Mouse (Mus musculus): ENCODE data around the gene Rgs10. TPM values are rescaled to one million over a fixed set of nuclear protein-coding genes. Genes with fewer than 3 reads are reported as not detected.

Gene Rgs10
- polyA plus RNA-seq, 1 experiment from 2014 or later, result 32.6 TPM

- Histone ChIP-seq H3K36me3 (ENCODE audit: control insufficient read depth, insufficient read depth, low read length) (no peaks in the 10 kb centered on the region), H3K27me3 (ENCODE audit: control insufficient read depth, insufficient read depth, low read length) (no peaks in the 10 kb centered on the region), H3K9me3 (ENCODE audit: control insufficient read depth, low read depth, low read length) (no peaks in the 10 kb centered on the region), H3K4me2 (replicated peaks; ENCODE audit: low read depth, low read length) (no peak overlapping the region), H3K4me3 (ENCODE audit: low read depth, low read length) (no peak overlapping the region), H3K27ac (ENCODE audit: low read length) (no peak overlapping the region), H3K4me1 (ENCODE audit: control insufficient read depth, insufficient read depth, low read length) (0 out of 2 replicates have a peak, but pooled peaks cover 3% of the 10 kb centered on the region), H3K9ac (replicated peaks; ENCODE audit: low read depth, low read length) (no peak overlapping the region)
- no peak for ATAC-seq (ENCODE audit: insufficient number of reproducible peaks, insufficient read depth, low FRiP score, low read depth)
- 60% methylated on average over 8 of the region's 8 CpGs for WGBS
Observed at GRCm38 (mm10) chr7:128402577-128402976, 16.0 kb downstream of the Rgs10 start.

GRCm38 (mm10) chr7:128398664-128399063 is 19.9 kb downstream of the Rgs10 start:
- H3K9me3 ChIP-seq (ENCODE audit: control insufficient read depth, low read depth, low read length), result no peaks in the 10 kb centered on the region
- no peak overlapping the region for H3K4me3 ChIP-seq (ENCODE audit: low read depth, low read length)
- 65% methylated on average over 4 of the region's 4 CpGs for WGBS
- 0 out of 2 replicates have a peak, but pooled peaks cover 1% of the 10 kb centered on the region for H3K4me1 ChIP-seq (ENCODE audit: control insufficient read depth, insufficient read depth, low read length)
- no peak for ATAC-seq (ENCODE audit: insufficient number of reproducible peaks, insufficient read depth, low FRiP score, low read depth)
- H3K27ac ChIP-seq (ENCODE audit: low read length), result no peak overlapping the region
- no peak overlapping the region for H3K4me2 ChIP-seq (replicated peaks; ENCODE audit: low read depth, low read length)
- H3K9ac ChIP-seq (replicated peaks; ENCODE audit: low read depth, low read length), result no peak overlapping the region
- no peaks in the 10 kb centered on the region for H3K27me3 ChIP-seq (ENCODE audit: control insufficient read depth, insufficient read depth, low read length)
- H3K36me3 ChIP-seq (ENCODE audit: control insufficient read depth, insufficient read depth, low read length), result no peaks in the 10 kb centered on the region

GRCm38 (mm10) chr7:128397066-128397465 is 21.5 kb downstream of the Rgs10 start:
- WGBS, result 81% methylated on average over 2 of the region's 2 CpGs

GRCm38 (mm10) chr7:128393756-128394155 is 24.8 kb downstream of the Rgs10 start:
- Histone ChIP-seq H3K9ac (replicated peaks; ENCODE audit: low read depth, low read length) (no peak overlapping the region), H3K9me3 (ENCODE audit: control insufficient read depth, low read depth, low read length) (no peaks in the 10 kb centered on the region), H3K27ac (ENCODE audit: low read length) (no peak overlapping the region), H3K4me3 (ENCODE audit: low read depth, low read length) (no peak overlapping the region), H3K4me2 (replicated peaks; ENCODE audit: low read depth, low read length) (no peak overlapping the region), H3K4me1 (ENCODE audit: control insufficient read depth, insufficient read depth, low read length) (peaks cover 19% of the 10 kb centered on the region), H3K36me3 (ENCODE audit: control insufficient read depth, insufficient read depth, low read length) (no peaks in the 10 kb centered on the region), H3K27me3 (ENCODE audit: control insufficient read depth, insufficient read depth, low read length) (no peaks in the 10 kb centered on the region)
- no peak for ATAC-seq (ENCODE audit: insufficient number of reproducible peaks, insufficient read depth, low FRiP score, low read depth)
- WGBS, result 38% methylated on average over 4 of the region's 4 CpGs

More at GRCm38 (mm10) chr7:128397066-128397465, 21.5 kb downstream of the Rgs10 start:
- Histone ChIP-seq H3K36me3 (ENCODE audit: control insufficient read depth, insufficient read depth, low read length) (no peaks in the 10 kb centered on the region), H3K4me1 (ENCODE audit: control insufficient read depth, insufficient read depth, low read length) (peaks cover 3% of the 10 kb centered on the region), H3K9me3 (ENCODE audit: control insufficient read depth, low read depth, low read length) (no peaks in the 10 kb centered on the region), H3K4me2 (replicated peaks; ENCODE audit: low read depth, low read length) (no peak overlapping the region), H3K9ac (replicated peaks; ENCODE audit: low read depth, low read length) (no peak overlapping the region), H3K27me3 (ENCODE audit: control insufficient read depth, insufficient read depth, low read length) (no peaks in the 10 kb centered on the region), H3K4me3 (ENCODE audit: low read depth, low read length) (no peak overlapping the region), H3K27ac (ENCODE audit: low read length) (no peak overlapping the region)
- no peak for ATAC-seq (ENCODE audit: insufficient number of reproducible peaks, insufficient read depth, low FRiP score, low read depth)

GRCm38 (mm10) chr7:128392972-128393314 is 25.6 kb downstream of the Rgs10 start:
- no peak overlapping the region for H3K4me3 ChIP-seq (ENCODE audit: low read depth, low read length)
- no peaks in the 10 kb centered on the region for H3K9me3 ChIP-seq (ENCODE audit: control insufficient read depth, low read depth, low read length)
- 42% methylated on average over 5 of the region's 5 CpGs for WGBS
- no peak overlapping the region for H3K4me2 ChIP-seq (replicated peaks; ENCODE audit: low read depth, low read length)
- H3K9ac ChIP-seq (replicated peaks; ENCODE audit: low read depth, low read length), result no peak overlapping the region
- H3K27me3 ChIP-seq (ENCODE audit: control insufficient read depth, insufficient read depth, low read length), result no peaks in the 10 kb centered on the region
- peaks cover 23% of the 10 kb centered on the region for H3K4me1 ChIP-seq (ENCODE audit: control insufficient read depth, insufficient read depth, low read length)
- no peaks in the 10 kb centered on the region for H3K36me3 ChIP-seq (ENCODE audit: control insufficient read depth, insufficient read depth, low read length)
- no peak overlapping the region for H3K27ac ChIP-seq (ENCODE audit: low read length)
- ATAC-seq (ENCODE audit: insufficient number of reproducible peaks, insufficient read depth, low FRiP score, low read depth), result no peak

GRCm38 (mm10) chr7:128392071-128392971 is 26.2 kb downstream of the Rgs10 start:
- no peak overlapping the region for H3K4me2 ChIP-seq (replicated peaks; ENCODE audit: low read depth, low read length)
- no peaks in the 10 kb centered on the region for H3K36me3 ChIP-seq (ENCODE audit: control insufficient read depth, insufficient read depth, low read length)
- no peak overlapping the region for H3K4me3 ChIP-seq (ENCODE audit: low read depth, low read length)
- no peak overlapping the region for H3K9ac ChIP-seq (replicated peaks; ENCODE audit: low read depth, low read length)
- no peaks in the 10 kb centered on the region for H3K27me3 ChIP-seq (ENCODE audit: control insufficient read depth, insufficient read depth, low read length)
- ATAC-seq (ENCODE audit: insufficient number of reproducible peaks, insufficient read depth, low FRiP score, low read depth), result 0 out of 2 replicates have a peak, but pooled peaks have one; percentile 12
- peaks cover 23% of the 10 kb centered on the region for H3K4me1 ChIP-seq (ENCODE audit: control insufficient read depth, insufficient read depth, low read length)
- WGBS, result 65% methylated on average over 18 of the region's 18 CpGs
- peak overlapping the region; percentile 7; the same call in 1 of the 2 replicates for H3K27ac ChIP-seq (ENCODE audit: low read length)
- H3K9me3 ChIP-seq (ENCODE audit: control insufficient read depth, low read depth, low read length), result no peaks in the 10 kb centered on the region

- Histone ChIP-seq H3K36me3 (ENCODE audit: control insufficient read depth, insufficient read depth, low read length) (no peaks in the 10 kb centered on the region), H3K27me3 (ENCODE audit: control insufficient read depth, insufficient read depth, low read length) (no peaks in the 10 kb centered on the region), H3K9ac (replicated peaks; ENCODE audit: low read depth, low read length) (no peak overlapping the region), H3K4me3 (ENCODE audit: low read depth, low read length) (no peak overlapping the region), H3K4me2 (replicated peaks; ENCODE audit: low read depth, low read length) (no peak overlapping the region), H3K4me1 (ENCODE audit: control insufficient read depth, insufficient read depth, low read length) (peaks cover 23% of the 10 kb centered on the region), H3K27ac (ENCODE audit: low read length) (peak overlapping the region; percentile 7; the same call in 1 of the 2 replicates), H3K9me3 (ENCODE audit: control insufficient read depth, low read depth, low read length) (no peaks in the 10 kb centered on the region)
- 32% methylated on average over 12 of the region's 12 CpGs for WGBS
- ATAC-seq (ENCODE audit: insufficient number of reproducible peaks, insufficient read depth, low FRiP score, low read depth), result no peak
Observed at GRCm38 (mm10) chr7:128391267-128392057, 27.1 kb downstream of the Rgs10 start.

GRCm38 (mm10) chr7:128388968-128389367 is 29.6 kb downstream of the Rgs10 start:
- Histone ChIP-seq H3K9me3 (ENCODE audit: control insufficient read depth, low read depth, low read length) (no peaks in the 10 kb centered on the region), H3K27me3 (ENCODE audit: control insufficient read depth, insufficient read depth, low read length) (no peaks in the 10 kb centered on the region), H3K4me3 (ENCODE audit: low read depth, low read length) (no peak overlapping the region), H3K27ac (ENCODE audit: low read length) (peak overlapping the region; percentile 6; the same call in 1 of the 2 replicates), H3K4me2 (replicated peaks; ENCODE audit: low read depth, low read length) (no peak overlapping the region), H3K9ac (replicated peaks; ENCODE audit: low read depth, low read length) (no peak overlapping the region), H3K4me1 (ENCODE audit: control insufficient read depth, insufficient read depth, low read length) (peaks cover 23% of the 10 kb centered on the region), H3K36me3 (ENCODE audit: control insufficient read depth, insufficient read depth, low read length) (no peaks in the 10 kb centered on the region)
- ATAC-seq (ENCODE audit: insufficient number of reproducible peaks, insufficient read depth, low FRiP score, low read depth), result peak; percentile 83; the same call in 1 of the 2 replicates
- 20% methylated on average over 7 of the region's 7 CpGs for WGBS
